Mouse (Mus musculus): ENCODE measurements at regions not wholly inside any gene's neighbourhood (a gene's known extent, or its start where the extent isn't known, plus 50 kb on each side); places are given as distances from the start of the nearest gene placed in this dataset.

GRCm38 (mm10) chr13:82187196-82187595 lies 404.3 kb downstream of the Cetn3 start:
- Histone ChIP-seq H3K36me3 (ENCODE audit: control insufficient read depth, insufficient read depth, low read length) (no peaks in the 10 kb centered on the region), H3K4me1 (ENCODE audit: control insufficient read depth, insufficient read depth, low read depth, low read length) (no peaks in the 10 kb centered on the region), H3K4me2 (ENCODE audit: low read length) (no peak overlapping the region), H3K9ac (ENCODE audit: low read depth, low read length) (no peak overlapping the region), H3K4me3 (ENCODE audit: low read length) (no peak overlapping the region), H3K27me3 (replicated peaks; ENCODE audit: control insufficient read depth, insufficient read depth, low read length) (no peaks in the 10 kb centered on the region), H3K27ac (ENCODE audit: low read depth, low read length) (no peak overlapping the region), H3K9me3 (ENCODE audit: control insufficient read depth, low read length) (no peaks in the 10 kb centered on the region)
- no peak for ATAC-seq

- H3K4me2 ChIP-seq (ENCODE audit: low read length) = no peak overlapping the region
- no peak overlapping the region for H3K4me3 ChIP-seq (ENCODE audit: low read length)
- no peaks in the 10 kb centered on the region for H3K27me3 ChIP-seq (replicated peaks; ENCODE audit: control insufficient read depth, insufficient read depth, low read length)
- no peak overlapping the region for H3K27ac ChIP-seq (ENCODE audit: low read depth, low read length)
- ATAC-seq = no peak
- H3K9me3 ChIP-seq (ENCODE audit: control insufficient read depth, low read length) = no peaks in the 10 kb centered on the region
- no peaks in the 10 kb centered on the region for H3K4me1 ChIP-seq (ENCODE audit: control insufficient read depth, insufficient read depth, low read depth, low read length)
- 85% methylated on average over 1 of the region's 1 CpGs for WGBS
- no peaks in the 10 kb centered on the region for H3K36me3 ChIP-seq (ENCODE audit: control insufficient read depth, insufficient read depth, low read length)
- no peak overlapping the region for H3K9ac ChIP-seq (ENCODE audit: low read depth, low read length)
Measured at GRCm38 (mm10) chr13:82200739-82201138, 417.9 kb downstream of the Cetn3 start.

GRCm38 (mm10) chr13:82225430-82225829 lies 442.6 kb downstream of the Cetn3 start:
- H3K27me3 ChIP-seq (replicated peaks; ENCODE audit: control insufficient read depth, insufficient read depth, low read length) = no peaks in the 10 kb centered on the region
- no peaks in the 10 kb centered on the region for H3K4me1 ChIP-seq (ENCODE audit: control insufficient read depth, insufficient read depth, low read depth, low read length)
- H3K36me3 ChIP-seq (ENCODE audit: control insufficient read depth, insufficient read depth, low read length) = no peaks in the 10 kb centered on the region
- H3K4me3 ChIP-seq (ENCODE audit: low read length) = no peak overlapping the region
- H3K9ac ChIP-seq (ENCODE audit: low read depth, low read length) = no peak overlapping the region
- no peaks in the 10 kb centered on the region for H3K9me3 ChIP-seq (ENCODE audit: control insufficient read depth, low read length)
- H3K4me2 ChIP-seq (ENCODE audit: low read length) = no peak overlapping the region
- no peak overlapping the region for H3K27ac ChIP-seq (ENCODE audit: low read depth, low read length)
- no peak for ATAC-seq

- Histone ChIP-seq H3K9ac (ENCODE audit: low read depth, low read length) (no peak overlapping the region), H3K36me3 (ENCODE audit: control insufficient read depth, insufficient read depth, low read length) (no peaks in the 10 kb centered on the region), H3K27me3 (replicated peaks; ENCODE audit: control insufficient read depth, insufficient read depth, low read length) (no peaks in the 10 kb centered on the region), H3K4me1 (ENCODE audit: control insufficient read depth, insufficient read depth, low read depth, low read length) (no peaks in the 10 kb centered on the region), H3K27ac (ENCODE audit: low read depth, low read length) (no peak overlapping the region), H3K4me3 (ENCODE audit: low read length) (no peak overlapping the region), H3K9me3 (ENCODE audit: control insufficient read depth, low read length) (no peaks in the 10 kb centered on the region), H3K4me2 (ENCODE audit: low read length) (no peak overlapping the region)
- 75% methylated on average over 2 of the region's 2 CpGs for WGBS
- no peak for ATAC-seq
Measured at GRCm38 (mm10) chr13:82233901-82234300, 451.0 kb downstream of the Cetn3 start.

GRCm38 (mm10) chr13:82246231-82246630 lies 463.4 kb downstream of the Cetn3 start:
- H3K4me3 ChIP-seq (ENCODE audit: low read length) = no peak overlapping the region
- H3K9me3 ChIP-seq (ENCODE audit: control insufficient read depth, low read length) = no peaks in the 10 kb centered on the region
- WGBS = 89% methylated on average over 1 of the region's 1 CpGs
- H3K9ac ChIP-seq (ENCODE audit: low read depth, low read length) = no peak overlapping the region
- no peaks in the 10 kb centered on the region for H3K4me1 ChIP-seq (ENCODE audit: control insufficient read depth, insufficient read depth, low read depth, low read length)
- no peak for ATAC-seq
- H3K27me3 ChIP-seq (replicated peaks; ENCODE audit: control insufficient read depth, insufficient read depth, low read length) = no peaks in the 10 kb centered on the region
- H3K27ac ChIP-seq (ENCODE audit: low read depth, low read length) = no peak overlapping the region
- H3K4me2 ChIP-seq (ENCODE audit: low read length) = no peak overlapping the region
- H3K36me3 ChIP-seq (ENCODE audit: control insufficient read depth, insufficient read depth, low read length) = no peaks in the 10 kb centered on the region

GRCm38 (mm10) chr13:82250361-82250760 lies 467.5 kb downstream of the Cetn3 start:
- Histone ChIP-seq H3K27ac (ENCODE audit: low read depth, low read length) (no peak overlapping the region), H3K4me3 (ENCODE audit: low read length) (no peak overlapping the region), H3K9me3 (ENCODE audit: control insufficient read depth, low read length) (no peaks in the 10 kb centered on the region), H3K4me2 (ENCODE audit: low read length) (no peak overlapping the region), H3K4me1 (ENCODE audit: control insufficient read depth, insufficient read depth, low read depth, low read length) (no peaks in the 10 kb centered on the region), H3K36me3 (ENCODE audit: control insufficient read depth, insufficient read depth, low read length) (no peaks in the 10 kb centered on the region), H3K27me3 (replicated peaks; ENCODE audit: control insufficient read depth, insufficient read depth, low read length) (no peaks in the 10 kb centered on the region), H3K9ac (ENCODE audit: low read depth, low read length) (no peak overlapping the region)
- 95% methylated on average over 6 of the region's 6 CpGs for WGBS
- ATAC-seq = no peak

GRCm38 (mm10) chr13:82258491-82258935 lies 475.6 kb downstream of the Cetn3 start:
- WGBS = 81% methylated on average over 1 of the region's 1 CpGs
- Histone ChIP-seq H3K4me2 (ENCODE audit: low read length) (no peak overlapping the region), H3K27ac (ENCODE audit: low read depth, low read length) (no peak overlapping the region), H3K27me3 (replicated peaks; ENCODE audit: control insufficient read depth, insufficient read depth, low read length) (no peaks in the 10 kb centered on the region), H3K9ac (ENCODE audit: low read depth, low read length) (no peak overlapping the region), H3K9me3 (ENCODE audit: control insufficient read depth, low read length) (no peaks in the 10 kb centered on the region), H3K36me3 (ENCODE audit: control insufficient read depth, insufficient read depth, low read length) (no peaks in the 10 kb centered on the region), H3K4me3 (ENCODE audit: low read length) (no peak overlapping the region), H3K4me1 (ENCODE audit: control insufficient read depth, insufficient read depth, low read depth, low read length) (no peaks in the 10 kb centered on the region)
- ATAC-seq = no peak

GRCm38 (mm10) chr13:82264236-82264635 lies 481.4 kb downstream of the Cetn3 start:
- H3K9me3 ChIP-seq (ENCODE audit: control insufficient read depth, low read length) = no peaks in the 10 kb centered on the region

GRCm38 (mm10) chr13:82265170-82265569 lies 482.3 kb downstream of the Cetn3 start:
- Histone ChIP-seq H3K4me3 (ENCODE audit: low read length) (no peak overlapping the region), H3K27ac (ENCODE audit: low read depth, low read length) (no peak overlapping the region), H3K9ac (ENCODE audit: low read depth, low read length) (no peak overlapping the region), H3K4me2 (ENCODE audit: low read length) (no peak overlapping the region), H3K36me3 (ENCODE audit: control insufficient read depth, insufficient read depth, low read length) (no peaks in the 10 kb centered on the region), H3K4me1 (ENCODE audit: control insufficient read depth, insufficient read depth, low read depth, low read length) (no peaks in the 10 kb centered on the region), H3K27me3 (replicated peaks; ENCODE audit: control insufficient read depth, insufficient read depth, low read length) (no peaks in the 10 kb centered on the region), H3K9me3 (ENCODE audit: control insufficient read depth, low read length) (no peaks in the 10 kb centered on the region)
- WGBS = 52% methylated on average over 3 of the region's 3 CpGs
- 0 out of 2 replicates have a peak, but pooled peaks have one; percentile 42 for ATAC-seq

More at GRCm38 (mm10) chr13:82264236-82264635, 481.4 kb downstream of the Cetn3 start:
- Histone ChIP-seq H3K36me3 (ENCODE audit: control insufficient read depth, insufficient read depth, low read length) (no peaks in the 10 kb centered on the region), H3K27ac (ENCODE audit: low read depth, low read length) (no peak overlapping the region), H3K4me2 (ENCODE audit: low read length) (no peak overlapping the region), H3K4me3 (ENCODE audit: low read length) (no peak overlapping the region), H3K4me1 (ENCODE audit: control insufficient read depth, insufficient read depth, low read depth, low read length) (no peaks in the 10 kb centered on the region), H3K9ac (ENCODE audit: low read depth, low read length) (no peak overlapping the region), H3K27me3 (replicated peaks; ENCODE audit: control insufficient read depth, insufficient read depth, low read length) (no peaks in the 10 kb centered on the region)
- WGBS = 82% methylated on average over 2 of the region's 2 CpGs
- ATAC-seq = no peak

- no peak overlapping the region for H3K4me2 ChIP-seq (ENCODE audit: low read length)
- H3K27me3 ChIP-seq (replicated peaks; ENCODE audit: control insufficient read depth, insufficient read depth, low read length) = no peaks in the 10 kb centered on the region
- no peak for ATAC-seq
- no peaks in the 10 kb centered on the region for H3K36me3 ChIP-seq (ENCODE audit: control insufficient read depth, insufficient read depth, low read length)
- no peak overlapping the region for H3K27ac ChIP-seq (ENCODE audit: low read depth, low read length)
- H3K9me3 ChIP-seq (ENCODE audit: control insufficient read depth, low read length) = no peaks in the 10 kb centered on the region
- no peaks in the 10 kb centered on the region for H3K4me1 ChIP-seq (ENCODE audit: control insufficient read depth, insufficient read depth, low read depth, low read length)
- H3K9ac ChIP-seq (ENCODE audit: low read depth, low read length) = no peak overlapping the region
- 94% methylated on average over 2 of the region's 2 CpGs for WGBS
- no peak overlapping the region for H3K4me3 ChIP-seq (ENCODE audit: low read length)
Measured at GRCm38 (mm10) chr13:82265736-82266135, 482.9 kb downstream of the Cetn3 start.
